Mouse (Mus musculus) megakaryocyte, embryonic 14.5 days (primary cell): ENCODE measurements around the gene A830031A19Rik.

Experiments
- FLI1 ChIP-seq: IDR thresholded peaks from 2 replicates; pipeline ENCODE4 v1.6.1; 2012; ENCODE audit warnings: low read length, inconsistent platforms, mixed read lengths
- GATA1 ChIP-seq: IDR thresholded peaks from 3 replicates; pipeline ENCODE4 v1.6.1; 2012; ENCODE audit warnings: mixed read lengths, low read length, inconsistent platforms, borderline replicate concordance

GRCm38 (mm10) chr11:24101625-24102024 is 26.8 kb upstream of the A830031A19Rik start:
- TF ChIP-seq GATA1 (no peak), FLI1 (no peak)
